Mouse (Mus musculus) forelimb bud, embryonic 11.5 days (tissue): ENCODE data around the gene Lysmd4.

Experiments used
- DNase-seq: peaks from one replicate; pipeline ENCODE4 v3.0.0-alpha.2; 2012; ENCODE audit warnings: low read depth, low spot score

Gene Lysmd4

GRCm38 (mm10) chr7:67222220-67222862 lies at the start of gene Lysmd4:
Lysmd4 (plus strand) TSS chr7:67222544.
- peak; percentile 92 for DNase-seq

GRCm38 (mm10) chr7:67173522-67174195 lies 48.7 kb upstream of the Lysmd4 start:
- no peak for DNase-seq

GRCm38 (mm10) chr7:67183786-67184185 lies 38.6 kb upstream of the Lysmd4 start:
- DNase-seq = no peak

GRCm38 (mm10) chr7:67199412-67199811 lies 22.9 kb upstream of the Lysmd4 start:
- peak; percentile 61 for DNase-seq

GRCm38 (mm10) chr7:67203625-67204024 lies 18.7 kb upstream of the Lysmd4 start:
- DNase-seq = no peak

GRCm38 (mm10) chr7:67205734-67206425 lies 16.5 kb upstream of the Lysmd4 start:
- no peak for DNase-seq

- no peak for DNase-seq
Observed at GRCm38 (mm10) chr7:67206496-67206895, 15.8 kb upstream of the Lysmd4 start.

GRCm38 (mm10) chr7:67207701-67208100 lies 14.6 kb upstream of the Lysmd4 start:
- DNase-seq = no peak

- DNase-seq = no peak
Observed at GRCm38 (mm10) chr7:67208317-67208716, 14.0 kb upstream of the Lysmd4 start.

GRCm38 (mm10) chr7:67210004-67210833 lies 12.1 kb upstream of the Lysmd4 start:
- DNase-seq = no peak

- no peak for DNase-seq
Observed at GRCm38 (mm10) chr7:67211341-67211740, 11.0 kb upstream of the Lysmd4 start.

- DNase-seq = no peak
Observed at GRCm38 (mm10) chr7:67211971-67212370, 10.4 kb upstream of the Lysmd4 start.

- no peak for DNase-seq
Observed at GRCm38 (mm10) chr7:67213589-67213988, 8.8 kb upstream of the Lysmd4 start.

- DNase-seq = no peak
Observed at GRCm38 (mm10) chr7:67216351-67216750, 6.0 kb upstream of the Lysmd4 start.

GRCm38 (mm10) chr7:67217025-67217424 lies 5.3 kb upstream of the Lysmd4 start:
- DNase-seq = peak; percentile 48

GRCm38 (mm10) chr7:67225943-67226625 lies 3.7 kb downstream of the Lysmd4 start:
- DNase-seq = no peak

GRCm38 (mm10) chr7:67227538-67227937 lies 5.2 kb downstream of the Lysmd4 start:
- no peak for DNase-seq

GRCm38 (mm10) chr7:67228390-67228789 lies 6.0 kb downstream of the Lysmd4 start:
- no peak for DNase-seq

GRCm38 (mm10) chr7:67228891-67229602 lies 6.7 kb downstream of the Lysmd4 start:
- DNase-seq = peak; percentile 40

GRCm38 (mm10) chr7:67229701-67230100 lies 7.4 kb downstream of the Lysmd4 start:
- no peak for DNase-seq

GRCm38 (mm10) chr7:67230221-67230620 lies 7.9 kb downstream of the Lysmd4 start:
- no peak for DNase-seq
